Mouse (Mus musculus) hindbrain, embryonic 11.5 days (tissue): ENCODE measurements around the gene Sulf2. TPM values are rescaled to one million over a fixed set of nuclear protein-coding genes. Genes with fewer than 3 reads are reported as not detected.
A peak's percentile ranks its signal among the peaks of the same experiment; 100 is the strongest.

Experiments
- ATAC-seq: fragments of 200-750 bp; cut with Nextera tagmentation; 2 replicates; pipeline ENCODE4 v1.8.0; 2017; ENCODE audit warnings: mild to moderate bottlenecking, moderate TSS enrichment, moderate library complexity; ENCODE audit not compliant: low FRiP score
- DNase-seq: peaks from one replicate; pipeline ENCODE4 v3.0.0-alpha.2; 2015; ENCODE audit warnings: low spot score
- H3K27ac ChIP-seq: fragments of 300-500 bp; sonication (generic); 2 replicates; pipeline ENCODE4 v1.5.1; 2014; ENCODE audit warnings: mild to moderate bottlenecking, low read depth, low read length
- H3K27me3 ChIP-seq: fragments of 300-500 bp; sonication (generic); 2 replicates; pipeline ENCODE4 v1.6.1; 2014; ENCODE audit warnings: mild to moderate bottlenecking, low read length, moderate library complexity, mixed read lengths; ENCODE audit not compliant: control insufficient read depth, insufficient read depth
- H3K36me3 ChIP-seq: fragments of 300-500 bp; sonication (generic); 2 replicates; pipeline ENCODE4 v1.6.1; 2014; ENCODE audit warnings: mild to moderate bottlenecking, low read length, moderate library complexity, mixed read lengths; ENCODE audit not compliant: control insufficient read depth, insufficient read depth
- H3K4me1 ChIP-seq: fragments of 300-500 bp; sonication (generic); replicated peaks from 2 replicates; pipeline ENCODE4 v1.6.1; 2014; ENCODE audit warnings: low read length, mixed read lengths; ENCODE audit not compliant: control insufficient read depth, insufficient read depth
- H3K4me2 ChIP-seq: fragments of 300-500 bp; sonication (generic); replicated peaks from 2 replicates; pipeline ENCODE4 v1.6.1; 2014; ENCODE audit warnings: mild to moderate bottlenecking, low read depth, low read length
- H3K4me3 ChIP-seq: fragments of 300-500 bp; sonication (generic); 2 replicates; pipeline ENCODE4 v1.5.1; 2014; ENCODE audit warnings: low read depth, low read length
- H3K9ac ChIP-seq: fragments of 300-500 bp; sonication (generic); 2 replicates; pipeline ENCODE4 v1.6.1; 2014; ENCODE audit warnings: low read depth, low read length
- H3K9me3 ChIP-seq: fragments of 300-500 bp; sonication (generic); 2 replicates; pipeline ENCODE4 v1.6.1; 2016; ENCODE audit warnings: low read length; ENCODE audit not compliant: control insufficient read depth
- WGBS: fragments of 180-500 bp; shearing (Covaris S2); extraction: QIAGEN DNeasy Blood & Tissue Kit; methylation state at CpG from one replicate; pipeline ENCODE4 v1.1.7; 2014; 5-methylcytosine and 5-hydroxymethylcytosine counted together
- polyA plus RNA-seq: library from polyadenylated mRNA; unstranded; fragments of >200 nt; fragmentation: Nextera tagmentation; extraction: Ambion mirVana; gene quantifications from 2 replicates; pipeline ENCODE4 v1.2.1, GENCODE M21; 2014

The Sulf2 gene
- polyA plus RNA-seq, 1 experiment from 2014 or later = 115 TPM

GRCm38 (mm10) chr2:166079961-166080885 lies 75.2 kb downstream of the Sulf2 start:
- no peaks in the 10 kb centered on the region for H3K4me1 ChIP-seq
- 62% methylated on average over 17 of the region's 17 CpGs for WGBS
- ATAC-seq (no peak), DNase-seq (peak; percentile 63)
- no peak overlapping the region for H3K4me3 ChIP-seq
- H3K27ac ChIP-seq = no peak overlapping the region
- no peak overlapping the region for H3K9ac ChIP-seq
- no peaks in the 10 kb centered on the region for H3K9me3 ChIP-seq
- H3K27me3 ChIP-seq = no peaks in the 10 kb centered on the region
- H3K36me3 ChIP-seq = no peaks in the 10 kb centered on the region
- H3K4me2 ChIP-seq = no peak overlapping the region

GRCm38 (mm10) chr2:166079231-166079630 lies 76.2 kb downstream of the Sulf2 start:
- 96% methylated on average over 14 of the region's 14 CpGs for WGBS
- no peak overlapping the region for H3K27ac ChIP-seq

GRCm38 (mm10) chr2:166077371-166077770 lies 78.1 kb downstream of the Sulf2 start:
- Histone ChIP-seq H3K9me3 (no peaks in the 10 kb centered on the region), H3K36me3 (no peaks in the 10 kb centered on the region), H3K27me3 (no peaks in the 10 kb centered on the region), H3K9ac (no peak overlapping the region), H3K4me3 (no peak overlapping the region), H3K27ac (no peak overlapping the region), H3K4me2 (no peak overlapping the region), H3K4me1 (no peaks in the 10 kb centered on the region)
- DNase-seq (no peak), ATAC-seq (no peak)
- WGBS = 93% methylated on average over 9 of the region's 9 CpGs

More at GRCm38 (mm10) chr2:166079231-166079630, 76.2 kb downstream of the Sulf2 start:
- no peak for ATAC-seq
- Histone ChIP-seq H3K27me3 (no peaks in the 10 kb centered on the region), H3K36me3 (no peaks in the 10 kb centered on the region), H3K4me3 (no peak overlapping the region), H3K9me3 (no peaks in the 10 kb centered on the region), H3K9ac (no peak overlapping the region), H3K4me1 (no peaks in the 10 kb centered on the region), H3K4me2 (no peak overlapping the region)
- no peak for DNase-seq

- H3K36me3 ChIP-seq = peaks cover 3% of the 10 kb centered on the region; the same call in 1 of the 2 replicates
- H3K27ac ChIP-seq = peak overlapping the region; percentile 56; the same call in 1 of the 2 replicates
- WGBS = 62% methylated on average over 6 of the region's 6 CpGs
- no peak overlapping the region for H3K4me3 ChIP-seq
- H3K9ac ChIP-seq = no peak overlapping the region
- ATAC-seq (no peak), DNase-seq (no peak)
- no peaks in the 10 kb centered on the region for H3K9me3 ChIP-seq
- no peak overlapping the region for H3K4me2 ChIP-seq
- no peaks in the 10 kb centered on the region for H3K27me3 ChIP-seq
- no peaks in the 10 kb centered on the region for H3K4me1 ChIP-seq
Measured at GRCm38 (mm10) chr2:166074322-166074721, 81.1 kb downstream of the Sulf2 start.

GRCm38 (mm10) chr2:166073082-166073481 lies 82.4 kb downstream of the Sulf2 start:
- WGBS = 81% methylated on average over 10 of the region's 10 CpGs
- ATAC-seq = no peak
- Histone ChIP-seq H3K4me1 (no peaks in the 10 kb centered on the region), H3K4me2 (no peak overlapping the region), H3K4me3 (no peak overlapping the region), H3K36me3 (peaks cover 3% of the 10 kb centered on the region; the same call in 1 of the 2 replicates), H3K9ac (no peak overlapping the region), H3K27ac (no peak overlapping the region), H3K27me3 (no peaks in the 10 kb centered on the region), H3K9me3 (no peaks in the 10 kb centered on the region)
- no peak for DNase-seq

GRCm38 (mm10) chr2:166071889-166072288 lies 83.6 kb downstream of the Sulf2 start:
- no peaks in the 10 kb centered on the region for H3K27me3 ChIP-seq
- H3K27ac ChIP-seq = no peak overlapping the region
- H3K36me3 ChIP-seq = peaks cover 3% of the 10 kb centered on the region; the same call in 1 of the 2 replicates
- H3K9ac ChIP-seq = no peak overlapping the region
- DNase-seq = no peak
- WGBS = 80% methylated on average over 9 of the region's 9 CpGs
- ATAC-seq = no peak
- no peaks in the 10 kb centered on the region for H3K4me1 ChIP-seq
- H3K9me3 ChIP-seq = no peaks in the 10 kb centered on the region
- H3K4me3 ChIP-seq = no peak overlapping the region
- H3K4me2 ChIP-seq = no peak overlapping the region

GRCm38 (mm10) chr2:166071481-166071880 lies 84.0 kb downstream of the Sulf2 start:
- H3K27ac ChIP-seq = no peak overlapping the region
- ATAC-seq (no peak), DNase-seq (no peak)
- H3K9ac ChIP-seq = no peak overlapping the region
- H3K4me1 ChIP-seq = no peaks in the 10 kb centered on the region
- H3K4me2 ChIP-seq = no peak overlapping the region
- WGBS = 94% methylated on average over 5 of the region's 5 CpGs
- H3K9me3 ChIP-seq = no peaks in the 10 kb centered on the region
- no peaks in the 10 kb centered on the region for H3K27me3 ChIP-seq
- H3K36me3 ChIP-seq = peaks cover 6% of the 10 kb centered on the region; the same call in 1 of the 2 replicates
- no peak overlapping the region for H3K4me3 ChIP-seq

- Histone ChIP-seq H3K27ac (no peak overlapping the region), H3K9ac (no peak overlapping the region), H3K9me3 (no peaks in the 10 kb centered on the region), H3K27me3 (no peaks in the 10 kb centered on the region), H3K4me1 (no peaks in the 10 kb centered on the region), H3K4me2 (no peak overlapping the region), H3K36me3 (peaks cover 6% of the 10 kb centered on the region; the same call in 1 of the 2 replicates), H3K4me3 (no peak overlapping the region)
- no peak for DNase-seq
- 95% methylated on average over 7 of the region's 7 CpGs for WGBS
- no peak for ATAC-seq
Measured at GRCm38 (mm10) chr2:166069738-166070137, 85.7 kb downstream of the Sulf2 start.

GRCm38 (mm10) chr2:166069164-166069563 lies 86.3 kb downstream of the Sulf2 start:
- no peaks in the 10 kb centered on the region for H3K9me3 ChIP-seq
- H3K27me3 ChIP-seq = no peaks in the 10 kb centered on the region
- no peak overlapping the region for H3K4me3 ChIP-seq
- 88% methylated on average over 5 of the region's 5 CpGs for WGBS
- no peak overlapping the region for H3K27ac ChIP-seq
- no peak for ATAC-seq
- no peak overlapping the region for H3K9ac ChIP-seq
- no peak overlapping the region for H3K4me2 ChIP-seq
- peaks cover 6% of the 10 kb centered on the region; the same call in 1 of the 2 replicates for H3K36me3 ChIP-seq
- H3K4me1 ChIP-seq = no peaks in the 10 kb centered on the region
- DNase-seq = no peak
